Mouse (Mus musculus) liver, adult 2 months (tissue): ENCODE results near the gene Cep112. TPM values are rescaled to one million over a fixed set of nuclear protein-coding genes. Genes with fewer than 3 reads are reported as not detected.

ENCODE experiments used
- DNase-seq: peaks from one replicate; pipeline ENCODE4 v3.0.0-alpha.2; 2011; ENCODE audit warnings: low read depth, low spot score; ENCODE audit errors: extremely low read depth
- H3K27ac ChIP-seq: fragments of 200-500 bp; replicated peaks from 2 replicates; pipeline ENCODE4 v1.5.1; 2012; ENCODE audit warnings: low read depth, mild to moderate bottlenecking, control low read depth, inconsistent platforms, low read length; ENCODE audit not compliant: insufficient read depth
- H3K27me3 ChIP-seq: fragments of 200-500 bp; 2 replicates; pipeline ENCODE4 v1.6.1; 2012; ENCODE audit warnings: mild to moderate bottlenecking, moderate library complexity, low read length, inconsistent platforms; ENCODE audit not compliant: control insufficient read depth, insufficient read depth
- H3K36me3 ChIP-seq: fragments of 200-500 bp; 2 replicates; pipeline ENCODE4 v1.6.1; 2012; ENCODE audit warnings: low read length, inconsistent platforms; ENCODE audit not compliant: control insufficient read depth, insufficient read depth
- H3K4me1 ChIP-seq: fragments of 200-500 bp; 2 replicates; pipeline ENCODE4 v1.6.1; 2011; ENCODE audit warnings: low read length; ENCODE audit not compliant: control insufficient read depth, insufficient read depth
- H3K4me3 ChIP-seq: fragments of 200-500 bp; 2 replicates; pipeline ENCODE4 v1.5.1; 2011; ENCODE audit warnings: low read depth, mild to moderate bottlenecking, control low read depth, low read length, moderate library complexity; ENCODE audit not compliant: insufficient read depth
- H3K79me2 ChIP-seq: fragments of 200-500 bp; 2 replicates; pipeline ENCODE4 v1.6.1; 2012; ENCODE audit warnings: inconsistent platforms, mild to moderate bottlenecking, low read length, moderate library complexity; ENCODE audit not compliant: control insufficient read depth, insufficient read depth
- H3K9ac ChIP-seq: fragments of 200-500 bp; 2 replicates; pipeline ENCODE4 v1.6.1; 2012; ENCODE audit warnings: low read depth, mild to moderate bottlenecking, control low read depth, inconsistent platforms, low read length
- CTCF ChIP-seq: fragments of 200-500 bp; IDR thresholded peaks from 2 replicates; pipeline ENCODE4 v1.5.1; 2011; ENCODE audit warnings: low read depth, low read length, control low read depth
- POLR2A ChIP-seq: fragments of 200-500 bp; IDR thresholded peaks from 2 replicates; pipeline ENCODE4 v1.6.1; 2011; ENCODE audit warnings: low read length, control low read depth; ENCODE audit not compliant: insufficient read depth; ENCODE audit errors: extremely low read depth
- WGBS: fragments of 180-500 bp; shearing (Covaris S2); methylation state at CpG from one replicate; pipeline ENCODE4 v1.1.7; 2018; 5-methylcytosine and 5-hydroxymethylcytosine counted together
- polyA plus RNA-seq: library from polyadenylated mRNA; depleted of rRNA; stranded (reverse); fragments of >200 nt; gene quantifications from 2 replicates; pipeline ENCODE4 v1.2.3, GENCODE M21; 2012
- total RNA-seq: library from RNA; depleted of rRNA; stranded (reverse); fragments of >200 nt; gene quantifications from 2 replicates; pipeline ENCODE4 v1.2.3, GENCODE M21; 2014

Gene Cep112
- total and polyA plus RNA-seq, 2 experiments, result 0.21 to 0.65 TPM

GRCm38 (mm10) chr11:108534014-108534413 lies 109.0 kb downstream of the Cep112 start:
- Histone ChIP-seq H3K4me3 (no peak overlapping the region), H3K79me2 (no peaks in the 10 kb centered on the region), H3K36me3 (no peaks in the 10 kb centered on the region), H3K27me3 (no peaks in the 10 kb centered on the region), H3K27ac (no peak overlapping the region), H3K9ac (no peak overlapping the region), H3K4me1 (no peaks in the 10 kb centered on the region)
- no peak for DNase-seq
- WGBS, result 95% methylated on average over 3 of the region's 3 CpGs
- TF ChIP-seq POLR2A, result no peak

GRCm38 (mm10) chr11:108552997-108553622 lies 128.1 kb downstream of the Cep112 start:
- WGBS, result 80% methylated on average over 4 of the region's 4 CpGs
- Histone ChIP-seq H3K4me3 (no peak overlapping the region), H3K27me3 (no peaks in the 10 kb centered on the region), H3K27ac (no peak overlapping the region), H3K9ac (no peak overlapping the region), H3K79me2 (no peaks in the 10 kb centered on the region), H3K4me1 (no peaks in the 10 kb centered on the region), H3K36me3 (no peaks in the 10 kb centered on the region)
- no peak for DNase-seq
- TF ChIP-seq CTCF (no peak), POLR2A (no peak)

- TF ChIP-seq POLR2A, result no peak
- no peak for TF ChIP-seq CTCF
- DNase-seq, result no peak
- Histone ChIP-seq H3K79me2 (no peaks in the 10 kb centered on the region), H3K27ac (no peak overlapping the region), H3K9ac (no peak overlapping the region), H3K36me3 (no peaks in the 10 kb centered on the region), H3K4me1 (no peaks in the 10 kb centered on the region), H3K4me3 (no peak overlapping the region), H3K27me3 (no peaks in the 10 kb centered on the region)
- WGBS, result 91% methylated on average over 1 of the region's 1 CpGs
Measured at GRCm38 (mm10) chr11:108553881-108554280, 128.9 kb downstream of the Cep112 start.

GRCm38 (mm10) chr11:108558544-108558943 lies 133.6 kb downstream of the Cep112 start:
- Histone ChIP-seq H3K9ac (no peak overlapping the region), H3K27me3 (no peaks in the 10 kb centered on the region), H3K4me1 (no peaks in the 10 kb centered on the region), H3K79me2 (no peaks in the 10 kb centered on the region), H3K36me3 (no peaks in the 10 kb centered on the region), H3K4me3 (no peak overlapping the region), H3K27ac (no peak overlapping the region)
- WGBS, result 94% methylated on average over 4 of the region's 4 CpGs
- TF ChIP-seq CTCF, result no peak
- no peak for TF ChIP-seq POLR2A
- DNase-seq, result no peak

GRCm38 (mm10) chr11:108559506-108559905 lies 134.5 kb downstream of the Cep112 start:
- Histone ChIP-seq H3K9ac (no peak overlapping the region), H3K79me2 (no peaks in the 10 kb centered on the region), H3K36me3 (no peaks in the 10 kb centered on the region), H3K4me1 (no peaks in the 10 kb centered on the region), H3K27ac (no peak overlapping the region), H3K27me3 (no peaks in the 10 kb centered on the region), H3K4me3 (no peak overlapping the region)
- no peak for DNase-seq
- TF ChIP-seq POLR2A (no peak), CTCF (no peak)

- Histone ChIP-seq H3K4me3 (no peak overlapping the region), H3K4me1 (no peaks in the 10 kb centered on the region), H3K9ac (no peak overlapping the region), H3K27me3 (no peaks in the 10 kb centered on the region), H3K27ac (no peak overlapping the region), H3K79me2 (no peaks in the 10 kb centered on the region), H3K36me3 (no peaks in the 10 kb centered on the region)
- DNase-seq, result no peak
- no peak for TF ChIP-seq CTCF
- TF ChIP-seq POLR2A, result no peak
- 80% methylated on average over 5 of the region's 5 CpGs for WGBS
Measured at GRCm38 (mm10) chr11:108562076-108562475, 137.1 kb downstream of the Cep112 start.
